8 mouse cellular contexts compared by ENCODE assay signal in the genomic region with DNA sequence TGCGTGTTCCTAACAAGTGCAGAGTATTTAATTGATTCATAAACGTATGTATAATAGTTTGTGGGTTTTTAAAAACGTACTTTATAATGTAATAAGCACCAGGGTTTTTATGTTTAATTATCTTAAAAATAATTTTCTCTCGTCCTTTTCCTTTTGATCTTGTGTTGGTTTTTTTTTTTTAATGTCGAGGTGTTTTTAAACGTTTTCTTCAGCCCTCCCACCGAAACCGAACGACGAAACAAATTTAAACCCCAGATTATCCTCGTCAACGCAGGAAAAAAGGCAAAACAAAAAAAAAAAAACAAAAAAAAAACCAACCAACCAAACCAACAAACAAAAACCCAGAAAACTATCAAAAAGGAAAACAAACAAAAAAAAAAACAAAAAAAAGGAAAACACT. TPM values are rescaled to one million over a fixed set of nuclear protein-coding genes. Genes with fewer than 3 reads are reported as not detected.
DNase-seq lines count a peak whose midpoint lies in the region; ATAC-seq and TF ChIP-seq lines count a peak whose summit lies in the region.

No protein-coding gene starts in this region.

- no peaks in the 10 kb centered on the region for H3K36me3 ChIP-seq in liver, adult 2 months (ENCODE audit: control insufficient read depth, insufficient read depth, low read length)
- no peaks in the 10 kb centered on the region for H3K36me3 ChIP-seq in forebrain, embryonic 11.5 days (ENCODE audit: control insufficient read depth, insufficient read depth, low read length)
- no peaks in the 10 kb centered on the region for H3K36me3 ChIP-seq in limb, embryonic 11.5 days (ENCODE audit: control insufficient read depth, insufficient read depth, low read length)
- no peaks in the 10 kb centered on the region for H3K36me3 ChIP-seq in neural tube, embryonic 14.5 days (ENCODE audit: control insufficient read depth, insufficient read depth, low read length)

- 14% methylated on average over 12 of the region's 12 CpGs for WGBS in liver, adult 2 months
- WGBS in forebrain, embryonic 11.5 days = 3% methylated on average over 12 of the region's 12 CpGs
- WGBS in limb, embryonic 11.5 days = under 1% methylated on average over 12 of the region's 12 CpGs
- 2% methylated on average over 12 of the region's 12 CpGs for WGBS in neural tube, embryonic 14.5 days

- H3K4me1 ChIP-seq in liver, adult 2 months (ENCODE audit: control insufficient read depth, insufficient read depth, low read length) = peaks cover 21% of the 10 kb centered on the region
- peaks cover 40% of the 10 kb centered on the region for H3K4me1 ChIP-seq in forebrain, embryonic 11.5 days (replicated peaks; ENCODE audit: control insufficient read depth, insufficient read depth, low read length)
- peaks cover 58% of the 10 kb centered on the region for H3K4me1 ChIP-seq in limb, embryonic 11.5 days (ENCODE audit: control insufficient read depth, insufficient read depth, low read length)
- H3K4me1 ChIP-seq in neural tube, embryonic 14.5 days (ENCODE audit: control insufficient read depth, insufficient read depth, low read length) = peaks cover 27% of the 10 kb centered on the region

- H3K4me2 ChIP-seq in forebrain, embryonic 11.5 days (ENCODE audit: low read depth, low read length, severe bottlenecking) = peak overlapping the region; percentile 24; the same call in 1 of the 2 replicates
- H3K4me2 ChIP-seq in limb, embryonic 11.5 days (ENCODE audit: low read depth, severe bottlenecking) = peak overlapping the region; percentile 36
- peak overlapping the region; percentile 40; the same call in 1 of the 2 replicates for H3K4me2 ChIP-seq in neural tube, embryonic 14.5 days (ENCODE audit: low read depth, low read length)

- H3K9me3 ChIP-seq in forebrain, embryonic 11.5 days (ENCODE audit: control insufficient read depth, low read length) = no peaks in the 10 kb centered on the region
- no peaks in the 10 kb centered on the region for H3K9me3 ChIP-seq in limb, embryonic 11.5 days (ENCODE audit: control insufficient read depth, low read length)
- no peaks in the 10 kb centered on the region for H3K9me3 ChIP-seq in neural tube, embryonic 14.5 days (ENCODE audit: control insufficient read depth, low read length)

- H3K27ac ChIP-seq in liver, adult 2 months (replicated peaks; ENCODE audit: insufficient read depth, low read depth, low read length) = peak overlapping the region; percentile 96; the same call in 1 of the 2 replicates
- H3K27ac ChIP-seq in forebrain, embryonic 11.5 days (ENCODE audit: low read depth, low read length) = no peak overlapping the region
- no peak overlapping the region for H3K27ac ChIP-seq in limb, embryonic 11.5 days (replicated peaks; ENCODE audit: low read depth, low read length)
- peak overlapping the region; percentile 77 for H3K27ac ChIP-seq in neural tube, embryonic 14.5 days (ENCODE audit: low read depth, low read length)

- no peak for ATAC-seq in forebrain, embryonic 11.5 days (replicated peaks; ENCODE audit: low FRiP score)
- ATAC-seq in limb, embryonic 11.5 days (ENCODE audit: insufficient number of reproducible peaks, low FRiP score, low TSS enrichment, low read depth) = no peak
- no peak for ATAC-seq in neural tube, embryonic 14.5 days (ENCODE audit: low read depth)

- DNase-seq in liver, adult 2 months (ENCODE audit: extremely low read depth, low read depth, low spot score) = no peak
- no peak for DNase-seq in liver
- DNase-seq in forebrain, embryonic 11.5 days (ENCODE audit: low spot score) = no peak
- DNase-seq in limb, embryonic 11.5 days (ENCODE audit: low spot score) = no peak
- no peak for DNase-seq in urinary bladder, postnatal 14 days (ENCODE audit: low spot score)
- DNase-seq in cerebellum, postnatal 25 days = no peak
- DNase-seq in adrenal gland, adult (ENCODE audit: inconsistent age in 2 of 2, low spot score in 1 of 2) = no peak

- TF ChIP-seq CTCF in liver, adult 2 months (IDR thresholded peaks at IDR 0.05; ENCODE audit: low read depth, low read length) = no peak

- H3K9ac ChIP-seq in liver, adult 2 months (ENCODE audit: low read depth, low read length) = peak overlapping the region; percentile 81
- peak overlapping the region; percentile 35 for H3K9ac ChIP-seq in forebrain, embryonic 11.5 days (ENCODE audit: low read length)
- 0 out of 2 replicates have a peak overlapping the region, but pooled peaks have one; percentile 37 for H3K9ac ChIP-seq in limb, embryonic 11.5 days (ENCODE audit: low read length)
- 0 out of 2 replicates have a peak overlapping the region, but pooled peaks have one; percentile 37 for H3K9ac ChIP-seq in neural tube, embryonic 14.5 days (replicated peaks; ENCODE audit: low read depth, low read length)

- peaks cover 3% of the 10 kb centered on the region; the same call in 1 of the 2 replicates for H3K79me2 ChIP-seq in liver, adult 2 months (ENCODE audit: control insufficient read depth, insufficient read depth, low read length)

- peak overlapping the region; percentile 71 for H3K4me3 ChIP-seq in liver, adult 2 months (ENCODE audit: insufficient read depth, low read depth, low read length)
- H3K4me3 ChIP-seq in forebrain, embryonic 11.5 days (ENCODE audit: low read depth, low read length) = peak overlapping the region; percentile 12
- H3K4me3 ChIP-seq in limb, embryonic 11.5 days (ENCODE audit: low read depth, low read length) = peak overlapping the region; percentile 19
- H3K4me3 ChIP-seq in neural tube, embryonic 14.5 days (ENCODE audit: low read depth, low read length) = peak overlapping the region; percentile 17; the same call in 1 of the 2 replicates

- H3K27me3 ChIP-seq in liver, adult 2 months (ENCODE audit: control insufficient read depth, insufficient read depth, low read length) = no peaks in the 10 kb centered on the region
- H3K27me3 ChIP-seq in forebrain, embryonic 11.5 days (ENCODE audit: control insufficient read depth, insufficient read depth, low read length) = peaks cover 73% of the 10 kb centered on the region
- H3K27me3 ChIP-seq in limb, embryonic 11.5 days (ENCODE audit: control insufficient read depth, insufficient read depth, low read length) = peaks cover 68% of the 10 kb centered on the region
- H3K27me3 ChIP-seq in neural tube, embryonic 14.5 days (ENCODE audit: control insufficient read depth, insufficient read depth, low read length) = peaks cover 31% of the 10 kb centered on the region

- TF ChIP-seq POLR2A in liver, adult 2 months (IDR thresholded peaks at IDR 0.05; ENCODE audit: extremely low read depth, insufficient read depth, low read length) = no peak

RNA-seq across cellular contexts. Expression of a gene that starts 4.7 kb away (rescaled TPM):
- total RNA-seq in liver, adult 2 months (2014; rRNA removed) = 0.18 and 0.47 TPM in 2 replicates
- polyA plus RNA-seq in liver, adult 2 months (2012; rRNA removed) = 0.71 and 1.3 TPM in 2 replicates
- polyA plus RNA-seq in forebrain, embryonic 11.5 days (2014; fragmentation: Nextera tagmentation; extraction: Ambion mirVana) = 5.0 and 5.7 TPM in 2 replicates
- 3.9 and 4.8 TPM in 2 replicates for polyA plus RNA-seq in limb, embryonic 11.5 days (2014; fragmentation: Nextera tagmentation; extraction: Ambion mirVana)
- 1.3 and 3.6 TPM in 2 replicates for polyA plus RNA-seq in neural tube, embryonic 14.5 days (2014; fragmentation: Nextera tagmentation; extraction: Ambion mirVana)

RNA-seq across cellular contexts. Expression of a gene that starts 16.8 kb away (rescaled TPM):
- not detected in 2 replicates for total RNA-seq in liver, adult 2 months (2014; rRNA removed)
- 0.19 TPM in 1 of 2 replicates, not detected in the other for polyA plus RNA-seq in liver, adult 2 months (2012; rRNA removed)
- polyA plus RNA-seq in forebrain, embryonic 11.5 days (2014; fragmentation: Nextera tagmentation; extraction: Ambion mirVana) = 3.0 and 3.1 TPM in 2 replicates
- polyA plus RNA-seq in limb, embryonic 11.5 days (2014; fragmentation: Nextera tagmentation; extraction: Ambion mirVana) = 7.7 and 8.6 TPM in 2 replicates
- polyA plus RNA-seq in neural tube, embryonic 14.5 days (2014; fragmentation: Nextera tagmentation; extraction: Ambion mirVana) = 0.76 and 1.8 TPM in 2 replicates

RNA-seq across cellular contexts. Expression of a gene that starts 18.3 kb away (rescaled TPM):
- 5.3 and 8.0 TPM in 2 replicates for total RNA-seq in liver, adult 2 months (2014; rRNA removed)
- polyA plus RNA-seq in liver, adult 2 months (2012; rRNA removed) = 31.0 and 32.6 TPM in 2 replicates
- polyA plus RNA-seq in forebrain, embryonic 11.5 days (2014; fragmentation: Nextera tagmentation; extraction: Ambion mirVana) = 34.6 and 37.7 TPM in 2 replicates
- polyA plus RNA-seq in limb, embryonic 11.5 days (2014; fragmentation: Nextera tagmentation; extraction: Ambion mirVana) = 26.4 and 26.7 TPM in 2 replicates
- 15.3 and 16.6 TPM in 2 replicates for polyA plus RNA-seq in neural tube, embryonic 14.5 days (2014; fragmentation: Nextera tagmentation; extraction: Ambion mirVana)

RNA-seq across cellular contexts. Expression of a gene that starts 19.9 kb away (rescaled TPM):
- 20.7 and 27.3 TPM in 2 replicates for total RNA-seq in liver, adult 2 months (2014; rRNA removed)
- 44.6 and 58.6 TPM in 2 replicates for polyA plus RNA-seq in liver, adult 2 months (2012; rRNA removed)
- polyA plus RNA-seq in forebrain, embryonic 11.5 days (2014; fragmentation: Nextera tagmentation; extraction: Ambion mirVana) = 52.7 and 72.3 TPM in 2 replicates
- polyA plus RNA-seq in limb, embryonic 11.5 days (2014; fragmentation: Nextera tagmentation; extraction: Ambion mirVana) = 65.7 and 65.9 TPM in 2 replicates
- polyA plus RNA-seq in neural tube, embryonic 14.5 days (2014; fragmentation: Nextera tagmentation; extraction: Ambion mirVana) = 59.8 and 70.2 TPM in 2 replicates

RNA-seq across cellular contexts. Expression of a gene that starts 43.3 kb away (rescaled TPM):
- 13.1 and 15.6 TPM in 2 replicates for total RNA-seq in liver, adult 2 months (2014; rRNA removed)
- 12.0 and 12.6 TPM in 2 replicates for polyA plus RNA-seq in liver, adult 2 months (2012; rRNA removed)
- 67.3 and 68.7 TPM in 2 replicates for polyA plus RNA-seq in forebrain, embryonic 11.5 days (2014; fragmentation: Nextera tagmentation; extraction: Ambion mirVana)
- polyA plus RNA-seq in limb, embryonic 11.5 days (2014; fragmentation: Nextera tagmentation; extraction: Ambion mirVana) = 149 and 156 TPM in 2 replicates
- 14.4 and 20.9 TPM in 2 replicates for polyA plus RNA-seq in neural tube, embryonic 14.5 days (2014; fragmentation: Nextera tagmentation; extraction: Ambion mirVana)

Comparison
In these comparisons a context has a peak if more than half of its experiments do, and no peak if none do; other contexts are left out.
1. H3K27ac ChIP-seq: peak in liver, adult 2 months (single experiment) and neural tube, embryonic 14.5 days (single experiment); none in forebrain, embryonic 11.5 days (single experiment) and limb, embryonic 11.5 days (single experiment).
2. H3K4me3 ChIP-seq: peak in every context shown above with its lines; median percentile 71 in liver, adult 2 months; 19 in limb, embryonic 11.5 days; 17 in neural tube, embryonic 14.5 days; 12 in forebrain, embryonic 11.5 days.
3. Peak in every context shown above with its lines, with median percentiles within 50 percentile points of each other: H3K9ac ChIP-seq and H3K4me2 ChIP-seq.